Mouse (Mus musculus) retina, postnatal 7 days (tissue): ENCODE data around the gene Gm595.

Experiments
- DNase-seq: peaks from one replicate; pipeline ENCODE4 v3.0.0-alpha.2; 2012; ENCODE audit warnings: low read depth, low spot score

Gene Gm595

GRCm38 (mm10) chrX:48877613-48878012, at the start of gene Gm595:
TSS of gene Gm595 (minus strand) at chrX:48877713.
- DNase-seq: no peak

GRCm38 (mm10) chrX:48908421-48908820, 30.9 kb upstream of the Gm595 start:
- no peak for DNase-seq

- DNase-seq: no peak
Observed at GRCm38 (mm10) chrX:48903744-48904143, 26.2 kb upstream of the Gm595 start.

DNA sequence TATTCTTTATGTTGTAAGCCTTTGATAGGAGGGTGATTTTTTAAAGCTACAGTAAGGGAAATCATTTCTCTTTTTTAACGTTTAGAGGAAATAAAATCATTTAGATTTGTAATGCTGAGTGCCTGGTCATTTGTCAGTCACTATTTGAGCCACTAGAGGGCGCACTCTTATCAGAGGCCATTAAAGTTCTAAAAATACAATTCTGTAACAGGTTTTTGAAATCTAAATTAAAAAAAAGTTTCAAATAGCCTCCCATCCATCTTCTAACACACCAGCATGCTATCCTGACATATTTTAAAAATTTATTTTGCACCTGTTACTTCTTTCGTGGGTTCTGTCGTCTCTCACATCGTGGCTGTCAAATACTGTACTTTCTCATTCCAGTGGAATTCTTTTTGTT, 22.0 kb upstream of the Gm595 start:
- DNase-seq: no peak

DNA sequence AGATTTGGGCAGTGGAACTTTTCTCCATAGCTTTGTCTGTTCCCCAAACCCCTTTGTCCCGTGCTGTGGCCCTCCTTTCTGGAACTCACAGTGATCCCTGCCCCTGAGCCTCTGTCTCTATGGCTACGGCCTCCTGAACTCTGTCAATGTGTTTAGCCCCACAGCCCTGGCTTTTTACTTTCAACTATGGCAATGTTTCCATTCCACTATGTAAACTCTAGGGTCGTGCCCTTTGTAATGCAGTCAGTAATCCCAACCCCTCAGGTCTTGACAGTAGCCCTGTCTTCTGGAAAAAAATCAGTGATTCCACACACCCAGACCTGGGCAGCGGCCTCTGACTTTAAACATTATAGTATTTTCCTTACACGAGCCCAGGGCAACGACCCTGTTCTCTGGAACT, 19.3 kb upstream of the Gm595 start:
- no peak for DNase-seq

- DNase-seq: no peak
Observed at GRCm38 (mm10) chrX:48893946-48894345, 16.4 kb upstream of the Gm595 start.

GRCm38 (mm10) chrX:48890259-48890658, 12.7 kb upstream of the Gm595 start:
- no peak for DNase-seq

DNA sequence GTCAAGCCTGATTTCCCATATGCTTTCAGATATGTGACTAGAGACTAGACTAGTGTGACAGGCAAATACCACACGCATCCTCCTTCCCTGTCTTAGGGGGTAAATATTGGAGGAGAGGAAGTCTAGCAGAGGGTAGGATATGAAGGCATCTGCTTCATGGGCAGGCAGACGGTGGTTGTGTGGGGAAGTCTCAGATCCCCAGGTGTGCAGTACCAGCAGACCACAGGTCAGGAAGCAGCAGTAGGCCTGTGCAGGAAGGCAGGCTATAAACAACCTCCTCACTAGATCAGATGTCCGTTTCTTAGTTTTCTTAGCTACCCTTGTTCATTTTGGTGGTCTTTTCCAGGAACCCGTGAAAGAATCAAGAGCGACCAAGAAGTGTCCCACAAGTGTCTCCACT, 7.1 kb upstream of the Gm595 start:
- no peak for DNase-seq
